In the genomic region with DNA sequence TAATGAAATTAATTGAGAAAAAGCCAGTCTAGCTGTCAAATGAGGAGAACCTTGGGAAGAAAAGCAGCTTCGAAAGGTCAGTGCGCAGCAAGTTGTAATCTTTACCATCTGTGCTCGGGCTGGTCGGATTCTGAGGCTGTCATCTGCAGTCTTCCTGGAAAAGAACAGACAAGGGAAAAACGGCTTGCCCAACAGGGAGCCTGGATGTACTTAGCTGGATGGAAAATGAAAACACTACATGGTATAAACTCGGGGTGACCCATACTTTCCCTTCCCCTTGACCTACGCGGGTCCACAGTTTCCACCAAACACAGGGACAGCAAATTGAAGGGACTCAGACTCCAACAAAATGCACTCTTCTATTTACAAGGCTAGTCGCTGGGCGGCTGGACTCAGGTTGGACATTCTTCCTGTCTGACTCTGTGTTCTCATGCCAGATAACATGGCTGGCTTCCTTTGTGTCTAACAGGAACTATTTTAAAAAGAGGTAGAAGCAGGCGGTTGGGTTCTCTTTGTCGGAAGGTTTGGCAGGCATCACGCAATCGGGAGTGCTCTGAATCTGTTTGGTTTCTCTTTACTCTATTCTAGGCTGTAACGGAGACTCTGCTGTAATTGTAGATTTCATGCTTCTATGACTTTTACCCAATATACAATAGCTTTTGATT, we compare ENCODE assay signal across 9 mouse cellular contexts.
DNase-seq lines count a peak whose midpoint lies in the region; ATAC-seq and TF ChIP-seq lines count a peak whose summit lies in the region.
"Had no signal": no experiment of that assay in that cellular context is flagged by ENCODE, and none has a peak within 500 bp of the region (broad histone marks: within the 10 kb centered on the region; RNA-seq: fewer than 3 reads in every experiment).

No protein-coding gene starts in this region.

- ATAC-seq in heart, embryonic 16.5 days (replicated peaks; ENCODE audit: extremely low read depth, insufficient read depth, low FRiP score) = no peak
- ATAC-seq in forebrain, embryonic 15.5 days (replicated peaks) = no peak
- ATAC-seq in erythroid progenitor cell, adult 5-6 weeks (replicated peaks; ENCODE audit: low FRiP score, poor library complexity, severe bottlenecking) = no peak

- no peak overlapping the region for H3K27ac ChIP-seq in heart, embryonic 16.5 days (ENCODE audit: low read length)
- H3K27ac ChIP-seq in cerebellum, adult 2 months (ENCODE audit: insufficient read depth, low read length) = no peak overlapping the region
- no peak overlapping the region for H3K27ac ChIP-seq in forebrain, embryonic 15.5 days (replicated peaks)
- H3K27ac ChIP-seq: macrophage had no signal

- no peaks in the 10 kb centered on the region for H3K27me3 ChIP-seq in heart, embryonic 16.5 days (ENCODE audit: control insufficient read depth, insufficient read depth, low read length)
- H3K27me3 ChIP-seq in cerebellum, adult 2 months (ENCODE audit: control insufficient read depth, insufficient read depth, low read length) = no peaks in the 10 kb centered on the region
- no peaks in the 10 kb centered on the region for H3K27me3 ChIP-seq in forebrain, embryonic 15.5 days

- intact Hi-C loops in heart, postnatal 14 days (cut with DNase I) = no loop called here

- no peak overlapping the region for H3K4me3 ChIP-seq in heart, embryonic 16.5 days (ENCODE audit: low read length)
- peak overlapping the region; percentile 48 for H3K4me3 ChIP-seq in cerebellum, adult 2 months (replicated peaks; ENCODE audit: insufficient read depth, low read depth, low read length)
- H3K4me3 ChIP-seq in forebrain, embryonic 15.5 days = no peak overlapping the region

- WGBS in heart, embryonic 16.5 days = 67% methylated on average over 15 of the region's 15 CpGs
- 17% methylated on average over 15 of the region's 15 CpGs for WGBS in cerebellum, adult 2 months
- 64% methylated on average over 15 of the region's 15 CpGs for whole genome bisulfite sequencing in forebrain, embryonic 15.5 days

- H3K4me1 ChIP-seq in heart, embryonic 16.5 days (ENCODE audit: control insufficient read depth, insufficient read depth, low read length) = no peaks in the 10 kb centered on the region
- H3K4me1 ChIP-seq in cerebellum, adult 2 months (ENCODE audit: control insufficient read depth, insufficient read depth, low read length) = no peaks in the 10 kb centered on the region
- no peaks in the 10 kb centered on the region for H3K4me1 ChIP-seq in forebrain, embryonic 15.5 days

- no peak overlapping the region for H3K9ac ChIP-seq in heart, embryonic 16.5 days (ENCODE audit: low read length)
- H3K9ac ChIP-seq in forebrain, embryonic 15.5 days (replicated peaks) = no peak overlapping the region

- TF ChIP-seq CTCF in cerebellum, adult 2 months (IDR thresholded peaks at IDR 0.05; ENCODE audit: borderline replicate concordance, insufficient read depth, low read depth, low read length) = no peak

- no peaks in the 10 kb centered on the region for H3K36me3 ChIP-seq in heart, embryonic 16.5 days (ENCODE audit: control insufficient read depth, insufficient read depth)
- no peaks in the 10 kb centered on the region for H3K36me3 ChIP-seq in forebrain, embryonic 15.5 days

- no peak for TF ChIP-seq POLR2A in cerebellum, adult 2 months (IDR thresholded peaks at IDR 0.05; ENCODE audit: borderline replicate concordance, insufficient read depth, low read length)

- DNase-seq in heart, postnatal 14 days = no peak
- DNase-seq in cerebellum, adult 2 months = peak; percentile 69 to 83
- DNase-seq in layer of hippocampus, postnatal 36 days = peak; percentile 15 to 36
- DNase-seq in urinary bladder, postnatal 25 days (ENCODE audit: low spot score) = no peak
- DNase-seq in urinary bladder, postnatal 14 days (ENCODE audit: low spot score) = no peak

- H3K4me2 ChIP-seq in heart, embryonic 16.5 days (ENCODE audit: low read depth, low read length) = peak overlapping the region; percentile 30; the same call in 1 of the 2 replicates
- H3K4me2 ChIP-seq in forebrain, embryonic 15.5 days (replicated peaks) = peak overlapping the region; percentile 17; the same call in 1 of the 2 replicates

- H3K9me3 ChIP-seq in heart, embryonic 16.5 days (replicated peaks; ENCODE audit: control insufficient read depth, low read length) = no peaks in the 10 kb centered on the region
- no peaks in the 10 kb centered on the region for H3K9me3 ChIP-seq in forebrain, embryonic 15.5 days

Comparison
In these comparisons a context has a peak if more than half of its experiments do, and no peak if none do; other contexts are left out.
1. DNase-seq: peak in cerebellum, adult 2 months (2 of 2) and layer of hippocampus, postnatal 36 days (2 of 2); none in heart, postnatal 14 days (0 of 2), urinary bladder, postnatal 25 days (single experiment) and urinary bladder, postnatal 14 days (single experiment).